Mouse (Mus musculus) limb, embryonic 14.5 days (tissue): ENCODE results near the gene Nfatc2. TPM values are rescaled to one million over a fixed set of nuclear protein-coding genes. Genes with fewer than 3 reads are reported as not detected.

Experiments used
- ATAC-seq: fragments of 200-750 bp; cut with Nextera tagmentation; 2 replicates; pipeline ENCODE4 v1.8.0; 2017; ENCODE audit warnings: low read depth, moderate number of reproducible peaks, moderate TSS enrichment; ENCODE audit not compliant: low FRiP score
- DNase-seq: peaks from one replicate; pipeline ENCODE4 v3.0.0-alpha.2; 2015; ENCODE audit warnings: low spot score
- H3K27ac ChIP-seq: fragments of 300-500 bp; sonication (generic); replicated peaks from 2 replicates; pipeline ENCODE4 v1.5.1; 2014; ENCODE audit warnings: low read depth, mild to moderate bottlenecking, low read length, moderate library complexity, mixed read lengths
- H3K27me3 ChIP-seq: fragments of 300-500 bp; sonication (generic); 2 replicates; pipeline ENCODE4 v1.6.1; 2014; ENCODE audit warnings: low read length, mixed read lengths; ENCODE audit not compliant: control insufficient read depth, insufficient read depth
- H3K36me3 ChIP-seq: fragments of 300-500 bp; sonication (generic); 2 replicates; pipeline ENCODE4 v1.6.1; 2014; ENCODE audit warnings: mild to moderate bottlenecking, low read length, moderate library complexity, mixed read lengths; ENCODE audit not compliant: control insufficient read depth, insufficient read depth
- H3K4me1 ChIP-seq: fragments of 300-500 bp; sonication (generic); 2 replicates; pipeline ENCODE4 v1.6.1; 2014; ENCODE audit warnings: antibody characterized with exemption, low read length, mixed read lengths; ENCODE audit not compliant: control insufficient read depth, insufficient read depth
- H3K4me2 ChIP-seq: fragments of 300-500 bp; sonication (generic); replicated peaks from 2 replicates; pipeline ENCODE4 v1.6.1; 2014; ENCODE audit warnings: low read depth, mild to moderate bottlenecking, low read length, moderate library complexity; ENCODE audit not compliant: severe bottlenecking
- H3K4me3 ChIP-seq: fragments of 300-500 bp; sonication (generic); replicated peaks from 2 replicates; pipeline ENCODE4 v1.5.1; 2014; ENCODE audit warnings: low read length
- H3K9ac ChIP-seq: fragments of 300-500 bp; sonication (generic); 2 replicates; pipeline ENCODE4 v1.6.1; 2014; ENCODE audit warnings: mild to moderate bottlenecking, low read depth, low read length, moderate library complexity; ENCODE audit not compliant: severe bottlenecking
- H3K9me3 ChIP-seq: fragments of 300-500 bp; sonication (generic); 2 replicates; pipeline ENCODE4 v1.6.1; 2016; ENCODE audit warnings: low read length; ENCODE audit not compliant: control insufficient read depth
- POLR2A ChIP-seq: fragments of 200-500 bp; IDR thresholded peaks from 2 replicates; pipeline ENCODE4 v1.8.0; 2012; ENCODE audit warnings: inconsistent platforms, mild to moderate bottlenecking, moderate library complexity, borderline replicate concordance; ENCODE audit not compliant: insufficient read depth, insufficient read length; ENCODE audit errors: extremely low read depth
- WGBS: fragments of 180-500 bp; shearing (Covaris S2); extraction: QIAGEN DNeasy Blood & Tissue Kit; methylation state at CpG from one replicate; pipeline ENCODE4 v1.1.7; 2014; 5-methylcytosine and 5-hydroxymethylcytosine counted together
- polyA plus RNA-seq, 2 experiments: library from polyadenylated mRNA; depleted of rRNA in 1 of 2; stranded (reverse) in 1 of 2; unstranded in 1 of 2; fragments of >200 nt; fragmentation: Nextera tagmentation in 1 of 2; extraction: Ambion mirVana in 1 of 2; gene quantifications; 2 replicates each; pipeline versions ENCODE4 v1.2.1 to v1.2.3; 2012 to 2014

Nfatc2 gene
- polyA plus RNA-seq, 2 experiments = 9.0 to 9.4 TPM

GRCm38 (mm10) chr2:168517774-168518173, 83.7 kb downstream of the Nfatc2 start:
- Histone ChIP-seq H3K27me3 (no peaks in the 10 kb centered on the region), H3K9me3 (no peaks in the 10 kb centered on the region), H3K4me3 (no peak overlapping the region), H3K9ac (no peak overlapping the region), H3K4me2 (no peak overlapping the region), H3K27ac (no peak overlapping the region), H3K36me3 (peaks cover 3% of the 10 kb centered on the region; the same call in 1 of the 2 replicates), H3K4me1 (no peaks in the 10 kb centered on the region)
- no peak for TF ChIP-seq POLR2A
- DNase-seq = no peak
- no peak for ATAC-seq
- WGBS = 94% methylated on average over 7 of the region's 7 CpGs

GRCm38 (mm10) chr2:168516717-168517116, 84.7 kb downstream of the Nfatc2 start:
- DNase-seq (no peak), ATAC-seq (no peak)
- Histone ChIP-seq H3K9me3 (no peaks in the 10 kb centered on the region; the same call in 1 of the 2 replicates), H3K4me3 (no peak overlapping the region), H3K4me1 (no peaks in the 10 kb centered on the region), H3K27ac (no peak overlapping the region), H3K9ac (no peak overlapping the region), H3K4me2 (no peak overlapping the region), H3K36me3 (peaks cover 3% of the 10 kb centered on the region; the same call in 1 of the 2 replicates), H3K27me3 (no peaks in the 10 kb centered on the region)
- WGBS = 88% methylated on average over 7 of the region's 7 CpGs
- no peak for TF ChIP-seq POLR2A

DNA sequence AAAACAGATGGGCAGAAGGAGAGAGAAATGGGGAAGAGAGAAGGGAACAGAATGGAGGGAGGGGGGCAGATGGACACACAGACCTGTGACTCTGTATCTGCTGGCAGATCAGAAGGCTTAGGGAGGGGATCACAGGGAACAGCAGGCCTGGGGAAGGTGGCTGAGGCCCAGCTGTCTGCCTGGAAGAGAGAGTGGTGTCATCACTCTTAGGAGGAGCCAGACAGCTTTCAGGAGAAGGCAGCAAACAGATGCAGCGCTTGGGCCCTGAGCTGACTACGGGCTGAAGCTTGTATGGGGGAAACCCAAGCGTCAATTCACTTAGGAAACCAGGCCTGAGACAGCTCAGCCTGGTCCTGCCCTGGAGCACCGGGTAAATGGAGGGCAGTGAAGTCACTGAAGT, 86.0 kb downstream of the Nfatc2 start:
- 58% methylated on average over 4 of the region's 4 CpGs for WGBS
- Histone ChIP-seq H3K9me3 (peaks cover 4% of the 10 kb centered on the region; the same call in 1 of the 2 replicates), H3K27me3 (no peaks in the 10 kb centered on the region), H3K4me2 (no peak overlapping the region), H3K4me3 (no peak overlapping the region), H3K4me1 (no peaks in the 10 kb centered on the region), H3K9ac (no peak overlapping the region), H3K27ac (no peak overlapping the region), H3K36me3 (0 out of 2 replicates have a peak, but pooled peaks cover 3% of the 10 kb centered on the region)
- TF ChIP-seq POLR2A = no peak
- DNase-seq = no peak
- ATAC-seq = no peak

DNA sequence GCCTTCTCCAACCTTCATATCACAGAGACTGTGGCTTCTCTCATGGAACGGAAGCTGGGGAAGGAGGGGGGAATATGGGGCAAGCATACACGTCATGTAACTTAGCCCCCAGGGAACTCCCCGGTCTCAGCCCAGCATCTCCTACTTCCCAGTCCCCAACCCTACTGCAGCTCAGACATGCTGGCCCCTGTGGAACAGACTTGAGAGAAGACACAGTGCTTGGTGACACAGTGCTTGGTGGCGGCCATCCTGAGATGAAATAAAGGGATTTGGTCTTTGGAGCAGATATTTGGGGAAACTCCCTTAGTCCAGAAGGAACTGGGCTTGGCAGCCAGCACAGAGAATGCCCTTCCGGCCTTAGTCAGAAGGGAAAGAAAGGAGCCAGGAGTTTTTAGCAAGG, 87.3 kb downstream of the Nfatc2 start:
- no peaks in the 10 kb centered on the region for H3K27me3 ChIP-seq
- H3K36me3 ChIP-seq = 0 out of 2 replicates have a peak, but pooled peaks cover 3% of the 10 kb centered on the region
- no peak overlapping the region for H3K4me2 ChIP-seq
- TF ChIP-seq POLR2A = no peak
- no peak overlapping the region for H3K9ac ChIP-seq
- ATAC-seq = no peak
- peaks cover 4% of the 10 kb centered on the region; the same call in 1 of the 2 replicates for H3K9me3 ChIP-seq
- no peak for DNase-seq
- no peak overlapping the region for H3K4me3 ChIP-seq
- no peaks in the 10 kb centered on the region for H3K4me1 ChIP-seq
- 81% methylated on average over 5 of the region's 5 CpGs for WGBS
- H3K27ac ChIP-seq = no peak overlapping the region

- TF ChIP-seq POLR2A = no peak
- Histone ChIP-seq H3K9me3 (peaks cover 4% of the 10 kb centered on the region; the same call in 1 of the 2 replicates), H3K4me1 (no peaks in the 10 kb centered on the region), H3K36me3 (0 out of 2 replicates have a peak, but pooled peaks cover 3% of the 10 kb centered on the region), H3K4me2 (no peak overlapping the region), H3K9ac (no peak overlapping the region), H3K4me3 (no peak overlapping the region), H3K27me3 (no peaks in the 10 kb centered on the region), H3K27ac (no peak overlapping the region)
- DNase-seq (no peak), ATAC-seq (no peak)
These were observed 89.9 kb downstream of the Nfatc2 start for GRCm38 (mm10) chr2:168511529-168511928.
